Mouse (Mus musculus) stomach, postnatal 0 days (tissue): ENCODE results near the gene Ell.

Experiments
- CTCF ChIP-seq: IDR thresholded peaks from 2 replicates; pipeline ENCODE4 v1.5.1; 2016; ENCODE audit warnings: antibody characterized with exemption, low read depth, mild to moderate bottlenecking, moderate library complexity
- EP300 ChIP-seq: optimal IDR thresholded peaks from 2 replicates; pipeline ENCODE3; 2016; ENCODE audit warnings: antibody characterized with exemption

GRCm38 (mm10) chr8:70616645-70617044, 77.4 kb downstream of the Ell start:
- TF ChIP-seq CTCF, result no peak
- TF ChIP-seq EP300, result no peak
